Mouse (Mus musculus): ENCODE results near the gene Btg2. TPM values are rescaled to one million over a fixed set of nuclear protein-coding genes. Genes with fewer than 3 reads are reported as not detected.
A peak's percentile ranks its signal among the peaks of the same experiment; 100 is the strongest.

Gene Btg2
- total and polyA plus RNA-seq, 3 experiments = 7.2 to 19.7 (median 11.6) TPM

DNA sequence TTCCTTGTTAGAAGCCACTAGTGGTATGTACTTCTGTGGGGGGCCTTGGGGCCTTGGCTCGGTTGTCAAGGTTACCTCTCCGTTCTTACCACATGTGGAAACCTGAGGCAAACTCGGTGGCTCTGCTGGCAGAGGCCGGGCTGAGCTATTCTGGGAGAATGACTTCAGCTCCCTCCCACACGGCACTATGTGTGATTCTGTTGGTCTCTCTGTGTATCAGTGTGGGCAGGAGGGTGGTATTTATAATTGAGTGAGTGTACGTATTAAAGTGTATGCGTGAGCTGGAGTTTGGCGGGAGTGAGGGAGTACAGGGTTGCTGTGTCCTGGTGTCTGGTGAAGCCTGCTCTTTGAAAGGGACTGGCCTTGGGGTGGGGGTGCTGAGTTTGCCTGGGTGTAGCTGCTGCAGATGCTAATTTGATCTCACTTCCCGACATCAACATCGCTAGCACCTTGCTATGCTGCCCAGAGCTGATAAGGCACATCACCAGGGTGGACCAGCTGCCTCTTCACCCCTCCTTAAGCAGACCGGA lies 4.1 kb upstream of the Btg2 start:
- H3K27ac ChIP-seq (ENCODE audit: insufficient read depth, low read depth) = no peak overlapping the region
- no peak overlapping the region for H3K4me3 ChIP-seq (replicated peaks in 1 of 3; ENCODE audit: low read depth in 2 of 3, low read length in 2 of 3, poor library complexity in 1 of 3)
- no peak overlapping the region for H3K4me2 ChIP-seq (ENCODE audit: insufficient read depth, low read depth, poor library complexity, severe bottlenecking)
- H3K36me3 ChIP-seq (replicated peaks in 1 of 2; ENCODE audit: control insufficient read depth in 1 of 2, insufficient read depth in 1 of 2, low read length in 1 of 2) = no peaks in the 10 kb centered on the region
- peaks cover 20 to 45% of the 10 kb centered on the region in 2 experiments for H3K4me1 ChIP-seq (ENCODE audit: control insufficient read depth in 1 of 2, insufficient read depth in 2 of 2)
- H3K27me3 ChIP-seq (replicated peaks) = peaks cover 37% of the 10 kb centered on the region
- TF ChIP-seq IRF4 (IDR thresholded peaks at IDR 0.05; ENCODE audit: low read depth, low read length) (no peak), NRF1 (IDR thresholded peaks at IDR 0.05; ENCODE audit: low read depth, low read length) (no peak), HCFC1 (IDR thresholded peaks at IDR 0.05; ENCODE audit: low read depth, low read length) (no peak), CTCF (conservative IDR thresholded peaks at IDR 0.05 in 1 of 2, IDR thresholded peaks at IDR 0.05 in 1 of 2; ENCODE audit: low read depth in 2 of 2, low read length in 2 of 2) (no peak), PAX5 (IDR thresholded peaks at IDR 0.05; ENCODE audit: low read length) (no peak), JUN (IDR thresholded peaks at IDR 0.05; ENCODE audit: insufficient read depth, low read depth, low read length) (peak; percentile 38; the same call in 1 of the 2 replicates), MEF2A (IDR thresholded peaks at IDR 0.05; ENCODE audit: borderline replicate concordance, low read depth, low read length) (peak; percentile 96), KAT2A (IDR thresholded peaks at IDR 0.05; ENCODE audit: insufficient replicate concordance, low read length) (no peak), JUND (conservative IDR thresholded peaks at IDR 0.05; ENCODE audit: low read depth, low read length) (peak; percentile 53; the same call in 1 of the 2 replicates), ELF1 (IDR thresholded peaks at IDR 0.05; ENCODE audit: low read depth, low read length) (0 out of 2 replicates have a peak, but pooled peaks have one; percentile 6), SIN3A (IDR thresholded peaks at IDR 0.05; ENCODE audit: low read length) (no peak), ZC3H11A (IDR thresholded peaks at IDR 0.05; ENCODE audit: low read depth, low read length) (no peak)
- 0 out of 2 replicates have a peak, but pooled peaks cover 5% of the 10 kb centered on the region for H3K79me2 ChIP-seq (replicated peaks; ENCODE audit: control insufficient read depth, extremely low read depth, insufficient read depth, poor library complexity, severe bottlenecking)
- H3K9ac ChIP-seq (ENCODE audit: insufficient read depth, low read depth) = no peak overlapping the region
- no peak for DNase-seq (ENCODE audit: extremely low read depth)
- in situ Hi-C loops (cut with MboI; ENCODE audit: low pct_ligation_motif_present, low pct_unique_long_range_greater_than_20kb, low sequenced_read_pairs) = no loop called here
- H3K9me3 ChIP-seq (replicated peaks; ENCODE audit: low read length) = no peaks in the 10 kb centered on the region
- dilution Hi-C loops (cut with MboI; ENCODE audit: extremely low pct_ligation_motif_present, extremely low pct_unique_long_range_greater_than_20kb, low sequenced_read_pairs) = no loop called here

DNA sequence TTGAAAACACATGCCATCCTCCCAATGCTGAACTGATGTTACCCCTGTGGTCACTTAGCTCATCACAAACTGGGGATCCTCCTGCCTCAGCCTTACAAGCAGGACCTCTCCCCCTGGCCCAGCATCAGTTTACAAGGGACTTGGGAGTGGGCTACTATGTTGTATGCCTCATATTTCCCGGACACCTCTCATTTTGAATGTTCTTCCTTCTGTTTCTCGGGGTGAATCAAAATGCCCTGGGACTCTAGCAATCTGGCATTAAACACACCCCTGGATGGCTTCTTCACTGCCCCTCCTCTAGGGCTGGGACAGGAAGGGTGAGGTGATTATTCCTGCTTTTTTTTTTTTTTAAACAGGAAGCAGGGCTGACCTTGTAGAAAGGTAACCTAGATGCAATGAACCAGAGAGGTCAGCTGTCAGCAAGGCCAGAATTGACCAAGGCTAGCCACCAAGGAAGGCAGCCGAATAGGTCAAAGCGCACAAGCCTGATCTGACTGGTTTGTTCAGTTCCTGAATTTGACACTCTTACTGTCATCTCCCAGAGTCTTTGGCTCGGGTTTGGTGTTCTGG lies 2.0 kb upstream of the Btg2 start:
- no peaks in the 10 kb centered on the region for H3K9me3 ChIP-seq (replicated peaks; ENCODE audit: low read length)
- no peak for DNase-seq (ENCODE audit: extremely low read depth)
- H3K4me1 ChIP-seq (ENCODE audit: control insufficient read depth in 1 of 2, insufficient read depth in 2 of 2) = peaks cover 22 to 55% of the 10 kb centered on the region in 2 experiments
- H3K27me3 ChIP-seq (replicated peaks) = peaks cover 25% of the 10 kb centered on the region
- H3K79me2 ChIP-seq (replicated peaks; ENCODE audit: control insufficient read depth, extremely low read depth, insufficient read depth, poor library complexity, severe bottlenecking) = peaks cover 11% of the 10 kb centered on the region; the same call in 1 of the 2 replicates
- no peak overlapping the region for H3K4me2 ChIP-seq (ENCODE audit: insufficient read depth, low read depth, poor library complexity, severe bottlenecking)
- TF ChIP-seq RCOR1 (conservative IDR thresholded peaks at IDR 0.05; ENCODE audit: low read depth, low read length) (no peak), GABPA (IDR thresholded peaks at IDR 0.05; ENCODE audit: insufficient replicate concordance, low read depth, low read length) (no peak), ELF1 (IDR thresholded peaks at IDR 0.05; ENCODE audit: low read depth, low read length) (no peak), MYC (IDR thresholded peaks at IDR 0.05; ENCODE audit: low read depth, low read length) (no peak), PAX5 (IDR thresholded peaks at IDR 0.05; ENCODE audit: low read length) (no peak), MAFK (IDR thresholded peaks at IDR 0.05; ENCODE audit: insufficient replicate concordance, low read length) (no peak), IRF4 (IDR thresholded peaks at IDR 0.05; ENCODE audit: low read depth, low read length) (no peak), ZC3H11A (IDR thresholded peaks at IDR 0.05; ENCODE audit: low read depth, low read length) (no peak), ETS1 (conservative IDR thresholded peaks at IDR 0.05; ENCODE audit: low read depth, low read length) (no peak)
- in situ Hi-C loops (cut with MboI; ENCODE audit: low pct_ligation_motif_present, low pct_unique_long_range_greater_than_20kb, low sequenced_read_pairs) = no loop called here
- no peak overlapping the region for H3K27ac ChIP-seq (ENCODE audit: insufficient read depth, low read depth)
- no peak overlapping the region for H3K4me3 ChIP-seq (replicated peaks in 1 of 3; ENCODE audit: low read depth in 2 of 3, low read length in 2 of 3, poor library complexity in 1 of 3)
- no peak overlapping the region for H3K9ac ChIP-seq (ENCODE audit: insufficient read depth, low read depth)
- peaks cover 8 to 15% of the 10 kb centered on the region in 2 experiments for H3K36me3 ChIP-seq (replicated peaks in 1 of 2; ENCODE audit: control insufficient read depth in 1 of 2, insufficient read depth in 1 of 2, low read length in 1 of 2)
- dilution Hi-C loops (cut with MboI; ENCODE audit: extremely low pct_ligation_motif_present, extremely low pct_unique_long_range_greater_than_20kb, low sequenced_read_pairs) = no loop called here

Measured in CH12.LX (cell line).